Mouse (Mus musculus): ENCODE data around the gene Hoxd10. TPM values are rescaled to one million over a fixed set of nuclear protein-coding genes. Genes with fewer than 3 reads are reported as not detected.

Gene Hoxd10
- polyA plus RNA-seq, 1 experiment, result not detected

DNA sequence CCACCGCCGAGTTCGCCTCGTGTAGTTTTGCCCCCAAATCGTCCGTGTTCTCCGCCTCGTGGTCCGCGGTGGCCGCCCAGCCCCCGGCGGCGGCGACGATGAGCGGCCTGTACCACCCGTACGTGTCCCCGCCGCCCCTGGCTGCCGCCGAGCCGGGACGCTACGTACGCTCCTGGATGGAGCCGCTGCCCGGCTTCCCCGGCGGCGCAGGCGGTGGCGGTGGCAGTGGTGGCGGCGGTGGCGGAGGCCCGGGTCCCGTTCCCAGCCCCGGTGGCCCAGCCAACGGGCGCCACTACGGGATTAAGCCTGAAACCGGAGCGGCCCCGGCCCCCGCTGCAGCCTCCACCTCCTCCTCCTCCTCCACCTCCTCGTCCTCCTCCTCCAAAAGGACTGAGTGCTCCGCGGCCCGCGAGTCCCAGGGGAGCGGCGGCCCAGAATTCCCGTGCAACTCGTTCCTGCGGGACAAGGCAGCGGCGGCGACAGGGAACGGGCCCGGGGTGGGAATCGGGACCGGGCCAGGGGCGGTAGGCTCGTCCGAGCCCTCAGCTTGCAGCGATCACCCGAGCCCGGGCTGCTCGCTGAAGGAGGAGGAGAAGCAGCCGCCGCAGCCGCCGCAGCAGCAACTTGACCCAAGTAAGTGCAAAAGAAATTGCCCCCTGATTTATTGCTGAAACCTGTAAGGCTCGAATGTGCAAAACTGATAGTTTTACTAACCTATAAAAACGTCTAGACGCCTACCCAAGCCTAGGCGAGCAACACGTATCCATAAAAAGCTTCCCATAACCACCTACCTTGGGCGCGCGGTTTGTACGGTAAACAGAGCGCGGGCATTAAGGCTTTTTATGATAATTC, 6.7 kb downstream of the Hoxd10 start:
- WGBS, result 2% methylated on average over 85 of the region's 86 CpGs
- TF ChIP-seq CTCF (IDR thresholded peaks at IDR 0.05; ENCODE audit: insufficient read depth, low read depth, low read length) (no peak), POLR2A (IDR thresholded peaks at IDR 0.05; ENCODE audit: insufficient read depth, low read depth, low read length) (no peak)
- Histone ChIP-seq H3K27ac (ENCODE audit: insufficient read depth, low read depth, low read length) (no peak overlapping the region), H3K4me1 (ENCODE audit: control insufficient read depth, insufficient read depth, low read length) (peaks cover 4% of the 10 kb centered on the region; the same call in 1 of the 2 replicates), H3K4me3 (ENCODE audit: insufficient read depth, low read depth, low read length) (no peak overlapping the region)

DNA sequence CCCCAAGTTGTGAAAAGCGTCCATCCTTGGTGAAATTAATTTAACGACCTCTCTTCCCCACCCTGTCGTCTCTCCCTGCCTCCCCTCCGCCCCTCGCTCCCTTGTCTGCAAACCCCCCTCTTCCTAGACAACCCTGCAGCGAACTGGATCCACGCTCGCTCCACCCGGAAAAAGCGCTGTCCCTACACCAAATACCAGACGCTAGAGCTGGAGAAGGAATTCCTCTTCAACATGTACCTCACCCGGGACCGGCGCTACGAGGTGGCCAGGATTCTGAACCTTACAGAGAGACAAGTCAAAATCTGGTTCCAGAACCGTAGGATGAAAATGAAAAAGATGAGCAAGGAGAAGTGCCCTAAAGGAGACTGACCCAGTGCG, 7.3 kb downstream of the Hoxd10 start:
- H3K27ac ChIP-seq (ENCODE audit: insufficient read depth, low read depth, low read length), result no peak overlapping the region
- H3K4me3 ChIP-seq (ENCODE audit: insufficient read depth, low read depth, low read length), result no peak overlapping the region
- TF ChIP-seq POLR2A (IDR thresholded peaks at IDR 0.05; ENCODE audit: insufficient read depth, low read depth, low read length) (no peak), CTCF (IDR thresholded peaks at IDR 0.05; ENCODE audit: insufficient read depth, low read depth, low read length) (no peak)
- 5% methylated on average over 17 of the region's 17 CpGs for WGBS
- H3K4me1 ChIP-seq (ENCODE audit: control insufficient read depth, insufficient read depth, low read length), result peaks cover 4% of the 10 kb centered on the region; the same call in 1 of the 2 replicates

DNA sequence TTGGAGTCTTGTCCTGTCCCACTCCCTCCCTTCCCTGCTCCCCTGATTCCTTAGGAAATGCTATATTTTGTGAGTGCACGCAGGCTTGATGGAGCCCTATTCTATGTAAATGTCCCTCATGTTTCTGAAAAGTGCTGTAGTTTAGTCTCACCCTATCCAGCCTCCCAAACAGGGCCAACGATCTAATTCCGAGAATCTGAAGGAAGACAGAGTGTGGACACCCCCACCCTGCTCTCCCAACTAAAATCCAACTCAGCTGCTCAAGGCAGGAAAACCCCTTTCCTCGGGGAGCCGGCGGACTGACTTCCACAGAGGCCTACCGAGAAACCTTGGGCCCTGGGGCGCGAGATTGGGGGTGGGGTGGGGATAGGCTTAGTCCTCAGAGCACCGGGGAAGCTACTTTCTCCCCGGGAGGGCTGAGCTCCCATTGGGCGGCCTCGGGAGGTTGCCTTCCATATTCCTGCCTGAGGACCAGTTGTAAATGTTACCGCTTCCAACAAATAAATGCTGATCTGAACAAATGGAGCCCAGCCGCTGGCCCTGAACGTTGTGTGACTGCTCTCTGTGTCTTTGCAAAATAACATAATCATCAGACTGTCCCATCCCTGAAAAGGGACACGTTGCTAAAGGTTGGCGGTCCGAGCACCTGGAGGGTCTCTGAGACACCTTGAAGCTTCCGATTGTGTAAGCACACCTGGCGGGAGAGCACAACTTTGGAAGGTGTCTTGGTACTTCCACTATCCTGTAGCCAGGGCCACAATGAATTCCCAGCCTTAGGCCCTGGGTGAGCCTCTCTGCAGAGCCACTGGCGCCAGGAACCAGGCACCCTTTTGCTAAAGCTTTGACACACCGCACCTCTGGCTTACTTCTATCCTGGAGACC, 8.2 kb downstream of the Hoxd10 start:
- H3K27ac ChIP-seq (ENCODE audit: insufficient read depth, low read depth, low read length), result no peak overlapping the region
- no peak overlapping the region for H3K4me3 ChIP-seq (ENCODE audit: insufficient read depth, low read depth, low read length)
- 5% methylated on average over 23 of the region's 23 CpGs for WGBS
- peaks cover 4% of the 10 kb centered on the region; the same call in 1 of the 2 replicates for H3K4me1 ChIP-seq (ENCODE audit: control insufficient read depth, insufficient read depth, low read length)
- no peak for TF ChIP-seq POLR2A (IDR thresholded peaks at IDR 0.05; ENCODE audit: insufficient read depth, low read depth, low read length)
- no peak for TF ChIP-seq CTCF (IDR thresholded peaks at IDR 0.05; ENCODE audit: insufficient read depth, low read depth, low read length)

DNA sequence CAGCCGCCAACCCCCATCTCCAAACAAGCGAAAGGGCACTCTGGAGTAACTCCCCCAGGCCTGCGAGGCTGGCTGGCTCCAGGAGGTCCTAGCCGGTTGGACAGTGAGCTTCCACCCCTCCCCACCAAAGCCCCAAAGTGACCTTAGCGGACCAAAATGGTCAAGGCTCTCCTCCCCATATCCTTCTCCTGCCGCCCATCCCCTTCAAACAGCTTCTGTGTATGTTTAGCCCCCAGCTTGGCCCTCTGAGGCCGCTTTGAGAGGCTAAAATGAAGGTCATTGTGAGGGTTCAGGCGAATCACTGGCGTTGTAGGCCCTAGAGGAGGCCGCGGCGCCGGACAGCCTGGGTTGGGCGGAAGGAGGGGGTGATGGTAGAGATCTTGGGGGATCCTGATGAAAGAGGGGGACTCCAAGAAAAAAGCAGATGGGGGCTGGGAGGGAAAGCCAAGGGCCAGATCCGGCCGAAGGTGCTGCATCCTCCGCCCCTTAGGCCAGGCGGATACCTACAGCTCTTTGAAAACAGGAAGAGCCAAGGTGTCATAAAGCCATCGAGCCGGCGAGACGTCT, 8.9 kb downstream of the Hoxd10 start:
- no peak overlapping the region for H3K27ac ChIP-seq (ENCODE audit: insufficient read depth, low read depth, low read length)
- WGBS, result 4% methylated on average over 22 of the region's 22 CpGs
- TF ChIP-seq CTCF (IDR thresholded peaks at IDR 0.05; ENCODE audit: insufficient read depth, low read depth, low read length) (no peak), POLR2A (IDR thresholded peaks at IDR 0.05; ENCODE audit: insufficient read depth, low read depth, low read length) (no peak)
- peaks cover 6% of the 10 kb centered on the region; the same call in 1 of the 2 replicates for H3K4me1 ChIP-seq (ENCODE audit: control insufficient read depth, insufficient read depth, low read length)
- no peak overlapping the region for H3K4me3 ChIP-seq (ENCODE audit: insufficient read depth, low read depth, low read length)

DNA sequence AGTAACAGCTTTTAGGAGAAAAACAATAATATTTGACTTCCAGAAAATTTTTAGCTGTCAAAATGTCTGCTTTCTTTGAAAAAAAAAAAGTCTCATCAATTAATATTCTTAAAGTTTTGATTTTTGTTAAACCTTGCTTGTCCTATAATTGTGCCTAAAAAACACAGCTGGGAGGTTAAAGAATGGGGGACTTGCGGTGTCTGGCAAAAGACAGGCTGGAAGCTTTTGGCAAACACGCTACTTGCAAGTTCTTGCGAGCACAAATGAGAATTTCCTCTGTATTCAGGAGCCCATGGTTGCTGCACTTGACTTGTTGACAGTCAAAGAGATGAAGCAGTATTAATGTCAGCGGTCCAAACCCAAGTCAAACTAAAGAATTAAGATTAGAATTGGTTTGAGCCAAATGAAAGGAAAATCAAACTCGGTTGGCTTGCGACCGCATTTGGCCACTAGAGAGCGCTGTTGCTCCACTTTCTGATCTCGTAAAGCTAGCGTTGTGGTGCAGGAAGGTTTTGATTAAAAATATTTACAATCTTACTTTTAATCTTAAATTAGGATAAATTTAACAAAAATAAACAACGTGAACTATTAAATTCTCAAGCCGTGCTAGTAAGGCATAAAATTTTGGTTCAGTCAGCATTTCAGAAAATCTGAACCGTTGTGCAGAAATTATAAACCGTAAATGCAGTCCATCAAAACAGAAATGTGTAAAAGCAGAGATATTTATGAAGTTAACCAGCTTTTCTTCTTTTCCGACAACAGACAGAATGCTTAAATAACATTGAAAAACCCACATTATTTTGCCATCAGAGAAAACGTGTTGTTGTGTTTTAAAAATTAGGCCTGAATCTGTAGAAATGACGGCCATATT, 10.5 kb downstream of the Hoxd10 start:
- TF ChIP-seq CTCF (IDR thresholded peaks at IDR 0.05; ENCODE audit: insufficient read depth, low read depth, low read length) (peak; percentile 39; the same call in 1 of the 2 replicates), POLR2A (IDR thresholded peaks at IDR 0.05; ENCODE audit: insufficient read depth, low read depth, low read length) (no peak)
- peaks cover 8% of the 10 kb centered on the region; the same call in 1 of the 2 replicates for H3K4me1 ChIP-seq (ENCODE audit: control insufficient read depth, insufficient read depth, low read length)
- WGBS, result 13% methylated on average over 17 of the region's 17 CpGs
- H3K4me3 ChIP-seq (ENCODE audit: insufficient read depth, low read depth, low read length), result no peak overlapping the region
- no peak overlapping the region for H3K27ac ChIP-seq (ENCODE audit: insufficient read depth, low read depth, low read length)

DNA sequence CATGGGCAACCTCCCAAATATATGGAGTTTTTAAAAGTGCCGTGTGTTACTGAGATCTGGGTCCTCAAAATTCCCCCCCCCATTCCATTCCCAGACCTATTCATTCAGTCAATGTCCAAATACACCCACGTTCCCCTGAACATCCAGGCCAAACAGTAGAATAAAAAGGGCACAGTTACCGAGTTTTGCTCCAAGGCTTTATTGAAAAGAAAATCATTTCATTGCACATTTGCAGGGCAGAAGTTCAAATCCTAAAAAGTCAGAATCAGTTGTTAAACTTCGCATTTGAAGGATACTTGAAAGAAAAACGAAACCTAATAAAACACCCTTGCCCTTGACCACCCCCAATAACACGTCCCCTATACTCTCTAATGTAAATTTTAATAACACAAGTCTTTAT, 11.1 kb downstream of the Hoxd10 start:
- TF ChIP-seq POLR2A (IDR thresholded peaks at IDR 0.05; ENCODE audit: insufficient read depth, low read depth, low read length), result no peak
- WGBS, result 20% methylated on average over 6 of the region's 6 CpGs
- Histone ChIP-seq H3K27ac (ENCODE audit: insufficient read depth, low read depth, low read length) (no peak overlapping the region), H3K4me3 (ENCODE audit: insufficient read depth, low read depth, low read length) (no peak overlapping the region), H3K4me1 (ENCODE audit: control insufficient read depth, insufficient read depth, low read length) (peaks cover 8% of the 10 kb centered on the region; the same call in 1 of the 2 replicates)

DNA sequence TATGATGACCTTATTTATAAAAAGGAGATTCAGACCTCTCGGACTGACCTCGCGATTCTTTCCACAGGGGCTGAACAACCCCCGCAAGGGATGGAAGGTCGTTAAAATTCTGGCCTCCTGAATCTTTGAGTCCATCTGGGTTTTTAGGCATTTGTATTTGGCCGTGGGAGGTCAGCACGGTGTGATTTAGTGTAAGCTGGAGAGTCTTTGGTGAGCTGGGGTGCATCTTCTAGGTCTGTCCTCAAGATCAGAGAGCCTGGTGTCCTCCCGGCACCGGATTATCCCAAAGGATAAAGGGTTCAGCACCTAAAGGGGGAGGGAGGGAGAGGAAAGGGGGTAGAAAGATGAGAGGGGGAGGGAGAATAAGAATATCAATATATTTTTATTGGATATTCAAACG, 11.6 kb downstream of the Hoxd10 start:
- TF ChIP-seq CTCF (IDR thresholded peaks at IDR 0.05; ENCODE audit: insufficient read depth, low read depth, low read length) (no peak), POLR2A (IDR thresholded peaks at IDR 0.05; ENCODE audit: insufficient read depth, low read depth, low read length) (no peak)
- no peak overlapping the region for H3K4me3 ChIP-seq (ENCODE audit: insufficient read depth, low read depth, low read length)
- no peak overlapping the region for H3K27ac ChIP-seq (ENCODE audit: insufficient read depth, low read depth, low read length)
- 0 out of 2 replicates have a peak, but pooled peaks cover 3% of the 10 kb centered on the region for H3K4me1 ChIP-seq (ENCODE audit: control insufficient read depth, insufficient read depth, low read length)
- 7% methylated on average over 10 of the region's 10 CpGs for WGBS
